Mouse (Mus musculus): ENCODE results near the gene Esrrg.

GRCm38 (mm10) chr1:187724651-187725050 lies 116.1 kb downstream of the Esrrg start:
- TF ChIP-seq POLR2A (IDR thresholded peaks at IDR 0.05; ENCODE audit: insufficient read depth, low read depth, low read length) (no peak), CTCF (IDR thresholded peaks at IDR 0.05) (no peak)
